Mouse (Mus musculus) CH12.LX (cell line): ENCODE results near the gene Hid1. TPM values are rescaled to one million over a fixed set of nuclear protein-coding genes. Genes with fewer than 3 reads are reported as not detected.

ENCODE experiments used
- DNase-seq: peaks from one replicate; pipeline ENCODE4 v3.0.0-alpha.2; 2013; ENCODE audit errors: extremely low read depth
- H3K27ac ChIP-seq: 2 replicates; pipeline ENCODE4 v1.5.1; 2012; ENCODE audit warnings: low read depth, mild to moderate bottlenecking, control low read depth, moderate library complexity; ENCODE audit not compliant: insufficient read depth
- H3K27me3 ChIP-seq: replicated peaks from 2 replicates; pipeline ENCODE3; 2012; ENCODE audit warnings: inconsistent platforms
- H3K36me3 ChIP-seq, 2 experiments: replicated peaks in 1 of 2; 2 replicates each; pipeline versions ENCODE3 to v1.6.1; 2012; ENCODE audit warnings: inconsistent platforms in 1 of 2, low read length in 1 of 2, mild to moderate bottlenecking in 1 of 2, mixed read lengths in 1 of 2, moderate library complexity in 1 of 2; ENCODE audit not compliant: control insufficient read depth in 1 of 2, insufficient read depth in 1 of 2
- H3K4me1 ChIP-seq, 2 experiments: 2 replicates each; pipeline ENCODE4 v1.6.1; 2012; ENCODE audit warnings: inconsistent platforms in 1 of 2, moderate library complexity in 1 of 2; ENCODE audit not compliant: insufficient read depth in 2 of 2, control insufficient read depth in 1 of 2
- H3K4me2 ChIP-seq: 2 replicates; pipeline ENCODE4 v1.6.1; 2012; ENCODE audit warnings: low read depth, mild to moderate bottlenecking, control low read depth; ENCODE audit not compliant: poor library complexity, insufficient read depth, severe bottlenecking
- H3K4me3 ChIP-seq, 3 experiments: fragments of 150-350 bp in 1 of 3; sonication (generic) in 1 of 3; replicated peaks in 1 of 3; 2 replicates each; pipeline versions ENCODE3 to v1.5.1; 2011 to 2012; ENCODE audit warnings: low read depth in 2 of 3, low read length in 2 of 3, mild to moderate bottlenecking in 2 of 3, moderate library complexity in 2 of 3, control low read depth in 1 of 3, improper control_type of control experiment in 1 of 3, inconsistent platforms in 1 of 3, mixed read lengths in 1 of 3; ENCODE audit not compliant: poor library complexity in 1 of 3
- H3K79me2 ChIP-seq: replicated peaks from 2 replicates; pipeline ENCODE4 v1.6.1; 2012; ENCODE audit warnings: mild to moderate bottlenecking, moderate library complexity; ENCODE audit not compliant: control insufficient read depth, poor library complexity, insufficient read depth, severe bottlenecking; ENCODE audit errors: extremely low read depth
- H3K9ac ChIP-seq: 2 replicates; pipeline ENCODE4 v1.6.1; 2012; ENCODE audit warnings: low read depth, mild to moderate bottlenecking, control low read depth, moderate library complexity; ENCODE audit not compliant: insufficient read depth
- H3K9me3 ChIP-seq: replicated peaks from 2 replicates; pipeline ENCODE3; 2012; ENCODE audit warnings: low read length, inconsistent platforms, mixed read lengths
- BHLHE40 ChIP-seq: IDR thresholded peaks from 2 replicates; pipeline ENCODE4 v1.6.1; 2011; ENCODE audit warnings: mild to moderate bottlenecking, low read depth, low read length, improper control_type of control experiment
- CHD1 ChIP-seq: IDR thresholded peaks from 2 replicates; pipeline ENCODE4 v1.6.1; 2012; ENCODE audit warnings: low read depth, low read length, improper control_type of control experiment, inconsistent platforms
- CHD2 ChIP-seq: IDR thresholded peaks from 2 replicates; pipeline ENCODE4 v1.6.1; 2011; ENCODE audit warnings: low read length, improper control_type of control experiment
- CTCF ChIP-seq, 2 experiments: IDR thresholded peaks in 1 of 2; conservative IDR thresholded peaks in 1 of 2; 2 replicates each; pipeline ENCODE4 v1.5.1; 2011 to 2012; ENCODE audit warnings: low read depth in 2 of 2, low read length in 2 of 2, improper control_type of control experiment in 1 of 2, inconsistent platforms in 1 of 2, mild to moderate bottlenecking in 1 of 2, moderate library complexity in 1 of 2
- ELF1 ChIP-seq: IDR thresholded peaks from 2 replicates; pipeline ENCODE4 v1.6.1; 2014; ENCODE audit warnings: low read depth, mild to moderate bottlenecking, inconsistent platforms, low read length, improper control_type of control experiment
- EP300 ChIP-seq: IDR thresholded peaks from 2 replicates; pipeline ENCODE4 v1.6.1; 2011; ENCODE audit warnings: low read length, improper control_type of control experiment
- MEF2A ChIP-seq: IDR thresholded peaks from 2 replicates; pipeline ENCODE4 v1.6.1; 2014; ENCODE audit warnings: low read depth, mild to moderate bottlenecking, inconsistent platforms, low read length, improper control_type of control experiment, borderline replicate concordance
- POLR2A ChIP-seq: IDR thresholded peaks from 2 replicates; pipeline ENCODE4 v1.6.1; 2011; ENCODE audit warnings: low read depth, mild to moderate bottlenecking, improper control_type of control experiment, low read length
- RAD21 ChIP-seq: IDR thresholded peaks from 2 replicates; pipeline ENCODE4 v1.6.1; 2011; ENCODE audit warnings: low read depth, mild to moderate bottlenecking, low read length, improper control_type of control experiment, moderate library complexity
- SIN3A ChIP-seq: IDR thresholded peaks from 2 replicates; pipeline ENCODE4 v1.6.1; 2012; ENCODE audit warnings: low read length, improper control_type of control experiment, inconsistent platforms
- TCF12 ChIP-seq: IDR thresholded peaks from 2 replicates; pipeline ENCODE4 v1.6.1; 2014; ENCODE audit warnings: low read depth, mild to moderate bottlenecking, inconsistent platforms, low read length, improper control_type of control experiment
- USF2 ChIP-seq: conservative IDR thresholded peaks from 2 replicates; pipeline ENCODE4 v1.6.1; 2011; ENCODE audit warnings: low read depth, low read length, improper control_type of control experiment
- ZKSCAN1 ChIP-seq: IDR thresholded peaks from 2 replicates; pipeline ENCODE4 v1.6.1; 2012; ENCODE audit warnings: low read depth, inconsistent platforms, low read length, improper control_type of control experiment, borderline replicate concordance
- dilution Hi-C: fragments of 300-500 bp; cut with MboI; formaldehyde crosslinking; loops from 2 replicates; pipeline ENCODE4 v1.14.3; 2020; ENCODE audit warnings: low sequenced_read_pairs; ENCODE audit not compliant: extremely low pct_unique_long_range_greater_than_20kb, extremely low pct_ligation_motif_present
- in situ Hi-C: fragments of 300-500 bp; cut with MboI; formaldehyde crosslinking; loops from 3 replicates; pipeline ENCODE4 v1.14.3; 2019; ENCODE audit warnings: low sequenced_read_pairs, low pct_ligation_motif_present, low pct_unique_long_range_greater_than_20kb, mixed read lengths
- polyA plus RNA-seq: library from polyadenylated mRNA; unstranded; fragments of >175 nt; gene quantifications from 2 replicates; pipeline ENCODE4 v1.2.1, GENCODE M21; 2012; ENCODE audit warnings: low read depth; ENCODE audit not compliant: insufficient read length
- total RNA-seq, 2 experiments: library from RNA; depleted of rRNA; stranded (reverse); fragments of 300-350 nt in 1 of 2; fragments of >200 nt in 1 of 2; gene quantifications; 2 replicates each; pipeline ENCODE4 v1.2.3; 2012 to 2014

Hid1 gene
- total RNA-seq (2012; rRNA removed), result 3.2 and 3.6 TPM in 2 replicates
- 0.12 TPM in 1 of 2 replicates, not detected in the other for total RNA-seq (2014; rRNA removed)
- polyA plus RNA-seq, result 0.36 and 0.57 TPM in 2 replicates

DNA sequence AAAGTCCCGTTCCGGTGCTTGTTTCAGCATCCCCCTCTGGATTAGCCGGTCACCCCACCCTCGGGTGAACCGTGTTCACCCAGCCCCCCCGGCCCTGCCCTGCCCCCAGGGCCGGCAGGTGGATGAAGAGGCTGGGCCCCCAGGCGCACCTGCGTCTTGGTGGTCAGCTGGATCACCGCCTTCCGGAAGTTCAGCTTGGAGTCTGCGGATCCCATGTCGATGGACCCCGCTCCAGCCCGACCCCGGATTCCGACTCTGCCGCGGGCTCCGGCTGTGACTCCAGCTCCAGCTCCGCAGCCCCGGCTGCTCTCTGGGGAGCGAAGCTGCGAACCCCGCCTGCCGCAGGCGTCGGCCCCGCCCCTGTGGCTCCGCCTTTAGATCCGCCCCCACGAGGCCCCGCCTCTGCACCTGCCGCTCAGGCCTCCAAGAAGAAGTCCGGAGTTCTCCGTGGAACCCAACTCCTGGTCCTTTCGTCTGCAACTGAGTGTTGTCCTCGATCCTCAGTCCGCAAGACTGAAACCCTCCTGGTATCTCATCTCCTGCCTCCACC lies at the start of gene Hid1:
Gene Hid1 (minus strand): TSS at position 362 of the 550 bp plus-strand sequence.
- Histone ChIP-seq H3K4me1 (peaks cover 4 to 8% of the 10 kb centered on the region in 2 experiments), H3K79me2 (no peaks in the 10 kb centered on the region), H3K4me2 (peak within 1 kb of the TSS; percentile 96), H3K36me3 (no peaks in the 10 kb centered on the region), H3K4me3 (peak within 1 kb of the TSS; percentile 9 to 57 (median 24)), H3K27me3 (peaks cover 98% of the 10 kb centered on the region), H3K9me3 (no peaks in the 10 kb centered on the region), H3K27ac (no peak within 1 kb of the TSS), H3K9ac (peak within 1 kb of the TSS; percentile 25)
- dilution Hi-C loops (no loop called here), in situ Hi-C loops (no loop called here)
- peak; percentile 49 for DNase-seq
- peak; percentile 59; the same call in 1 of the 2 replicates for TF ChIP-seq BHLHE40
- TF ChIP-seq CTCF (conservative IDR thresholded peaks at IDR 0.05 in 1 of 2, IDR thresholded peaks at IDR 0.05 in 1 of 2; ENCODE audit: low read depth in 2 of 2, low read length in 2 of 2), result no peak
- TF ChIP-seq ZKSCAN1, result no peak
- TF ChIP-seq POLR2A, result peak; percentile 49; the same call in 1 of the 2 replicates
- TF ChIP-seq RAD21, result no peak

DNA sequence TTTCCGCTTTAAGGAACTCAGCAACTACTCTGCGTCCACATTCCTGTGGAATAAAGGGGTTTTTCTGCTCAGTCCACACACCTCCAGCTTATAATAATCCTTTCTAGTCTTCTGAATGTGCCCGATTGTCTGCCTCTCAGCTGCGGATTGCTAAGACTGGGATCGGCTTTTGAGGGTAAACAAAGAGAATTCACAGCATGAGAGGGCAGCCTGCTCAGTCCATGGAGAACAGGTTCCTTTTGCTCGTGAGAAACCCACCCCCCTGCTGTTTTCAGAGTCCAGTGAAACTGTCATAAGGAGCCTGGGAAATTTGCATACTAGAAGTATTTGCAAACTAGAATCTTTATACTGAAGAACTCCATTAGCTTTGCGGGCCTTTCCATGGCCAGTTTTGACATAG lies 42.0 kb upstream of the Hid1 start:
- in situ Hi-C loops, result no loop called here
- Histone ChIP-seq H3K9ac (no peak overlapping the region), H3K27ac (no peak overlapping the region), H3K4me3 (no peak overlapping the region), H3K4me2 (no peak overlapping the region), H3K27me3 (no peaks in the 10 kb centered on the region), H3K79me2 (0 out of 2 replicates have a peak, but pooled peaks cover 1% of the 10 kb centered on the region), H3K36me3 (peaks cover 24 to 63% of the 10 kb centered on the region in 2 experiments), H3K9me3 (no peaks in the 10 kb centered on the region), H3K4me1 (peaks cover 7 to 38% of the 10 kb centered on the region in 2 experiments)
- DNase-seq, result no peak
- dilution Hi-C loops, result no loop called here
- TF ChIP-seq CHD1, result no peak
- TF ChIP-seq POLR2A, result no peak
- TF ChIP-seq SIN3A, result no peak
- TF ChIP-seq TCF12, result no peak
- TF ChIP-seq MEF2A, result no peak
- TF ChIP-seq EP300, result no peak
- TF ChIP-seq ZKSCAN1, result no peak
- TF ChIP-seq ELF1, result no peak
- no peak for TF ChIP-seq USF2
- no peak for TF ChIP-seq CHD2
- TF ChIP-seq, all 38 proteins: peak for 0
